Mouse (Mus musculus) adrenal gland, adult 10 weeks (tissue): ENCODE data around the gene Vmn1r84. TPM values are rescaled to one million over a fixed set of nuclear protein-coding genes. Genes with fewer than 3 reads are reported as not detected.

ENCODE experiments used
- polyA plus RNA-seq: library from polyadenylated mRNA; stranded (reverse); fragments of 350-450 nt; fragmentation: Illumina TruSeq; extraction: RNeasy Lipid Tissue Mini Kit (QIAGEN cat#74804); gene quantifications from one replicate; pipeline ENCODE4 v1.2.3, GENCODE M21; 2014; ENCODE audit warnings: low read depth, low replicate concordance

Vmn1r84 gene
- not detected for polyA plus RNA-seq

DNA sequence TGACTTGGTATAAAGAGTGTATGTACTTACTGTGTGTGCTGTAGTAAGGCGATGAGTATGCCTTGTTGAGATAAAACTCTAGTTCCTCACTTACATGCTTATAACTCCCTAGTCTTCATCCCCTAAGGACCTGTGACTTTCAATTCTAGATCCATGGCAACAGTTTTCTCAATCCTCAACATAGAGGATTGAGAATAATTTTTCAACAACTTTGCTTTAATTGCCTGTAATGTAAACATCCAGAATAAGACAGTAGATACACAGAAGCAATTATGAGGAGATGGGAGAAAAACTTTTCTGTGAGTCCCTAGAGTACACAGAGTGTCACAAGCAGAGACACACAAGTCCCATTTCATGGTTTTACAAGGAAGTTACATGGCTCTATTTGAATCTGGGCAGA, at the start of gene Vmn1r84:
Vmn1r84 (minus strand) TSS at position 101 of the 400 bp plus-strand sequence.

GRCm38 (mm10) chr7:12329381-12329780, 39.7 kb downstream of the Vmn1r84 start, which contains the start of gene Vmn1r83:
Vmn1r83 (minus strand) TSS chr7:12329481.

Other genes starting within 250 kb of the Vmn1r84 start
- not detected for gene Vmn1r78, start 219.0 kb downstream of the Vmn1r84 start, polyA plus RNA-seq
- gene Vmn1r79, start 198.0 kb downstream of the Vmn1r84 start, polyA plus RNA-seq = not detected
- gene Vmn1r80, start 180.0 kb downstream of the Vmn1r84 start, polyA plus RNA-seq = not detected
- not detected for gene Vmn1r81, start 101.0 kb downstream of the Vmn1r84 start, polyA plus RNA-seq
- gene Vmn1r82, start 68.8 kb downstream of the Vmn1r84 start, polyA plus RNA-seq = not detected
- not detected for gene Vmn1r83, start 39.8 kb downstream of the Vmn1r84 start, polyA plus RNA-seq
- gene Zfp551, start 53.5 kb upstream of the Vmn1r84 start, polyA plus RNA-seq = 5.2 TPM
- gene Zfp606, start 109.0 kb upstream of the Vmn1r84 start, polyA plus RNA-seq = 29.6 TPM
- not detected for gene 2900092C05Rik, start 143.2 kb upstream of the Vmn1r84 start, polyA plus RNA-seq
- gene Vmn2r53, start 239.5 kb upstream of the Vmn1r84 start, polyA plus RNA-seq = not detected